Mouse (Mus musculus) heart, adult 8-10 months (tissue): ENCODE results near the gene Nfat5. TPM values are rescaled to one million over a fixed set of nuclear protein-coding genes. Genes with fewer than 3 reads are reported as not detected.
A peak's percentile ranks its signal among the peaks of the same experiment; 100 is the strongest.

ENCODE experiments used
- DNase-seq: peaks from one replicate; pipeline ENCODE4 v3.0.0; 2022; ENCODE audit warnings: low spot score
- total RNA-seq, 4 experiments: library from RNA; stranded (reverse); gene quantifications; 2 replicates each; pipeline ENCODE4 v1.2.4; 2022

Nfat5 gene
- total RNA-seq, 4 experiments from 2014 or later = 19.1 to 24.7 (median 23.8) TPM

GRCm38 (mm10) chr8:107292119-107292927 lies 947 bp upstream of the Nfat5 start:
- no peak for DNase-seq

- DNase-seq = peak; percentile 44
Measured at GRCm38 (mm10) chr8:107293641-107294628, 665 bp downstream of the Nfat5 start.

- no peak for DNase-seq
Measured at GRCm38 (mm10) chr8:107295450-107295849, 2.2 kb downstream of the Nfat5 start.

GRCm38 (mm10) chr8:107311876-107312275 lies 18.6 kb downstream of the Nfat5 start:
- no peak for DNase-seq

GRCm38 (mm10) chr8:107324142-107324541 lies 30.9 kb downstream of the Nfat5 start:
- DNase-seq = peak; percentile 90

- no peak for DNase-seq
Measured at GRCm38 (mm10) chr8:107329595-107329994, 36.3 kb downstream of the Nfat5 start.

- peak; percentile 32 for DNase-seq
Measured at GRCm38 (mm10) chr8:107336480-107336879, 43.2 kb downstream of the Nfat5 start.

- no peak for DNase-seq
Measured at GRCm38 (mm10) chr8:107370311-107370710, 77.0 kb downstream of the Nfat5 start.

- DNase-seq = no peak
Measured at GRCm38 (mm10) chr8:107377346-107377745, 84.1 kb downstream of the Nfat5 start.

- DNase-seq = no peak
Measured at GRCm38 (mm10) chr8:107380734-107381133, 87.5 kb downstream of the Nfat5 start.

- DNase-seq = no peak
Measured at GRCm38 (mm10) chr8:107381666-107382065, 88.4 kb downstream of the Nfat5 start.

- DNase-seq = no peak
Measured at GRCm38 (mm10) chr8:107382898-107383297, 89.6 kb downstream of the Nfat5 start.

- no peak for DNase-seq
Measured at GRCm38 (mm10) chr8:107384651-107385050, 91.4 kb downstream of the Nfat5 start.

GRCm38 (mm10) chr8:107385063-107385462 lies 91.8 kb downstream of the Nfat5 start:
- DNase-seq = no peak

GRCm38 (mm10) chr8:107386171-107386570 lies 92.9 kb downstream of the Nfat5 start:
- peak; percentile 82 for DNase-seq

- no peak for DNase-seq
Measured at GRCm38 (mm10) chr8:107386642-107387041, 93.4 kb downstream of the Nfat5 start.

- DNase-seq = no peak
Measured at GRCm38 (mm10) chr8:107387861-107388260, 94.6 kb downstream of the Nfat5 start.

- DNase-seq = peak; percentile 62
Measured at GRCm38 (mm10) chr8:107389557-107389956, 96.3 kb downstream of the Nfat5 start.

GRCm38 (mm10) chr8:107390476-107391135 lies 97.3 kb downstream of the Nfat5 start:
- DNase-seq = no peak

- no peak for DNase-seq
Measured at GRCm38 (mm10) chr8:107391136-107391516, 97.9 kb downstream of the Nfat5 start.

- no peak for DNase-seq
Measured at GRCm38 (mm10) chr8:107395397-107395796, 102.1 kb downstream of the Nfat5 start.
